Mouse (Mus musculus): ENCODE results near the gene Evl. TPM values are rescaled to one million over a fixed set of nuclear protein-coding genes. Genes with fewer than 3 reads are reported as not detected.

The Evl gene
- polyA plus RNA-seq, 1 experiment, result 71.5 TPM

DNA sequence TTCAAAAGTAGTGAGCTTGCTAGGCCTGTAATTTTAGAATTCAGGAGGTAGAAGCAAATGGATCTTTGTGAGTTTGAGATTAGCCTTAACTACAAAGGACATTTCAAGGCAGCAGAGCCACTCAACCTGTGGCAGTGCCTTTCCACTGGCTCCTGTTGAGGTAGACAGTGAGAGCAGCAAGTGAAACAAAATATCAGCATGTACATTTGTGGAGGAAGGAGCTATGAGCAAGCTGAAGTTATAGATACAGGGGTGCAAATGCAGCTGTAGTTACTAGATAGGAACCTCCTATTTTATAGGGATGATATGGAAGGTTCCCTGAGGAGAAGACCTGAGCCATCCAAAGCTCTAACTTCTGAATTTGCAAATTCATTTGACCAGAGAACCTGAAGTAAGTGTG lies 78.0 kb downstream of the Evl start:
- Histone ChIP-seq H3ac (ENCODE audit: control insufficient read depth, insufficient read length) (no peak overlapping the region), H3K36me3 (ENCODE audit: control insufficient read depth, insufficient read depth) (no peaks in the 10 kb centered on the region), H3K27me3 (ENCODE audit: control insufficient read depth, insufficient read depth, insufficient read length) (no peaks in the 10 kb centered on the region), H3K79me2 (ENCODE audit: control insufficient read depth, insufficient read depth) (peaks cover 9% of the 10 kb centered on the region), H3K4me3 (no peak overlapping the region), H3K4me2 (ENCODE audit: low read depth) (no peak overlapping the region)
- no peak for TF ChIP-seq REST (IDR thresholded peaks at IDR 0.05; ENCODE audit: insufficient read depth, insufficient read length)
- TF ChIP-seq MAX (IDR thresholded peaks at IDR 0.05; ENCODE audit: low read depth), result no peak
- no peak for TF ChIP-seq CEBPB (IDR thresholded peaks at IDR 0.05; ENCODE audit: insufficient read depth, poor library complexity, severe bottlenecking)
- no peak for TF ChIP-seq POLR2A (IDR thresholded peaks at IDR 0.05; ENCODE audit: insufficient read length, low read depth)
- no peak for TF ChIP-seq TCF3 (IDR thresholded peaks at IDR 0.05; ENCODE audit: insufficient read length, low read depth)
- TF ChIP-seq TCF12 (IDR thresholded peaks at IDR 0.05; ENCODE audit: insufficient read depth, poor library complexity, severe bottlenecking), result no peak
- no peak for TF ChIP-seq SRF (IDR thresholded peaks at IDR 0.05; ENCODE audit: control insufficient read depth, insufficient read length, low read depth)

DNA sequence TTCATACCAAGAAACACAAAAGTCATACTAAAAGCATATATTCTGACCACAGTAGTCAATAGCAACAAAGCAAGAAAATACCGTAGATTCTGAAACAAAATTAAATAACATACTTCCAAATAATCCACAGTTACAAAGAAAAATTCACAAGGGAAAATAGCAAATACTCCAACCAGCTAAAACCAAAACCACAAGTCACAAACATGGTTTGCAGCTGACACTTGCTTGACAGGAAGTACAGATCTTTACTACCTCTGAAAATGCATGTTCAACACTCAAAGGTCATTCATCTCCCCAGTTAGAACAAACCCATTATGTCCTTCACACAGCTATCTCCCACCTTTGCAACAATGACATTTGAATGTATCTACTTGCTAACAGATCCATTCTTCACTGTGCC lies 79.5 kb downstream of the Evl start:
- no peak overlapping the region for H3ac ChIP-seq (ENCODE audit: control insufficient read depth, insufficient read length)
- H3K36me3 ChIP-seq (ENCODE audit: control insufficient read depth, insufficient read depth), result no peaks in the 10 kb centered on the region
- H3K4me3 ChIP-seq, result no peak overlapping the region
- peaks cover 7% of the 10 kb centered on the region for H3K79me2 ChIP-seq (ENCODE audit: control insufficient read depth, insufficient read depth)
- TF ChIP-seq POLR2A (IDR thresholded peaks at IDR 0.05; ENCODE audit: insufficient read length, low read depth) (no peak), E2F4 (IDR thresholded peaks at IDR 0.05; ENCODE audit: insufficient read depth) (no peak), REST (IDR thresholded peaks at IDR 0.05; ENCODE audit: insufficient read depth, insufficient read length) (no peak), POLR2AphosphoS2 (IDR thresholded peaks at IDR 0.05; ENCODE audit: insufficient read length, low read depth) (no peak), MYOD1 (IDR thresholded peaks at IDR 0.05; ENCODE audit: control insufficient read depth in 1 of 3, insufficient read length in 2 of 3, low read depth in 2 of 3) (no peak), USF1 (IDR thresholded peaks at IDR 0.05; ENCODE audit: low read depth) (no peak), MAX (IDR thresholded peaks at IDR 0.05; ENCODE audit: low read depth) (no peak), TCF12 (IDR thresholded peaks at IDR 0.05; ENCODE audit: insufficient read depth, poor library complexity, severe bottlenecking) (no peak), CEBPB (IDR thresholded peaks at IDR 0.05; ENCODE audit: insufficient read depth, poor library complexity, severe bottlenecking) (no peak), TCF3 (IDR thresholded peaks at IDR 0.05; ENCODE audit: insufficient read length, low read depth) (no peak), MYOG (IDR thresholded peaks at IDR 0.05; ENCODE audit: control insufficient read depth in 1 of 3, insufficient read depth in 1 of 3, insufficient read length in 2 of 3, low read depth in 2 of 3) (no peak), SRF (IDR thresholded peaks at IDR 0.05; ENCODE audit: control insufficient read depth, insufficient read length, low read depth) (no peak)
- H3K27me3 ChIP-seq (ENCODE audit: control insufficient read depth, insufficient read depth, insufficient read length), result no peaks in the 10 kb centered on the region
- no peak overlapping the region for H3K4me2 ChIP-seq (ENCODE audit: low read depth)

DNA sequence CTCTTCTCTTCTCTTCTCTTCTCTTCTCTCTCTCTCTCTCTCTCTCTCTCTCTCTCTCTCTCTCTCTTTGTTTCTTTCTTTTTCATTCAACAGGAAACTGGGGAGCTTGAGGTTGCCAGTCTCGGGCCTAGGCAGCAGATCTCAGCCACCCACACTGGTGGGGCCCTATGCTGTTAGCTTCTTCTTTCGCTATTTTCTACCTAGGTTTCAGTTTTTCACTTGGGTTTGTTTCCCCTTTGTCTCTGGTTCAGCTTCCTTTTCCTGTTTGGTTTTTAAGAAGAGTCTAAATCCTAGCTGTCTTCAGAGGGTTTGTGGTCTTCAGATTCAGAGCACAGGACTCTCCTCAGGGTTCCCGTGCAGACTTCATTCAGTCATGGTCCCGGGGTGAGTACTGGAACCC lies 81.0 kb downstream of the Evl start:
- H3ac ChIP-seq (ENCODE audit: control insufficient read depth, insufficient read length), result no peak overlapping the region
- no peaks in the 10 kb centered on the region for H3K79me2 ChIP-seq (ENCODE audit: control insufficient read depth, insufficient read depth)
- no peak for TF ChIP-seq POLR2A (IDR thresholded peaks at IDR 0.05; ENCODE audit: insufficient read length, low read depth)
- TF ChIP-seq POLR2AphosphoS2 (IDR thresholded peaks at IDR 0.05; ENCODE audit: insufficient read length, low read depth), result no peak
- no peak for TF ChIP-seq TCF3 (IDR thresholded peaks at IDR 0.05; ENCODE audit: insufficient read length, low read depth)
- TF ChIP-seq MAX (IDR thresholded peaks at IDR 0.05; ENCODE audit: low read depth), result no peak
- TF ChIP-seq SRF (IDR thresholded peaks at IDR 0.05; ENCODE audit: control insufficient read depth, insufficient read length, low read depth), result no peak
- no peak for TF ChIP-seq E2F4 (IDR thresholded peaks at IDR 0.05; ENCODE audit: insufficient read depth)
- TF ChIP-seq REST (IDR thresholded peaks at IDR 0.05; ENCODE audit: insufficient read depth, insufficient read length), result no peak
- TF ChIP-seq TCF12 (IDR thresholded peaks at IDR 0.05; ENCODE audit: insufficient read depth, poor library complexity, severe bottlenecking), result no peak
- no peak for TF ChIP-seq MYOG (IDR thresholded peaks at IDR 0.05; ENCODE audit: control insufficient read depth in 1 of 3, insufficient read depth in 1 of 3, insufficient read length in 2 of 3, low read depth in 2 of 3)
- no peak for TF ChIP-seq CEBPB (IDR thresholded peaks at IDR 0.05; ENCODE audit: insufficient read depth, poor library complexity, severe bottlenecking)
- no peak for TF ChIP-seq MYOD1 (IDR thresholded peaks at IDR 0.05; ENCODE audit: control insufficient read depth in 1 of 3, insufficient read length in 2 of 3, low read depth in 2 of 3)
- TF ChIP-seq USF1 (IDR thresholded peaks at IDR 0.05; ENCODE audit: low read depth), result no peak
- H3K4me2 ChIP-seq (ENCODE audit: low read depth), result no peak overlapping the region
- H3K4me3 ChIP-seq, result no peak overlapping the region
- H3K36me3 ChIP-seq (ENCODE audit: control insufficient read depth, insufficient read depth), result no peaks in the 10 kb centered on the region
- no peaks in the 10 kb centered on the region for H3K27me3 ChIP-seq (ENCODE audit: control insufficient read depth, insufficient read depth, insufficient read length)

DNA sequence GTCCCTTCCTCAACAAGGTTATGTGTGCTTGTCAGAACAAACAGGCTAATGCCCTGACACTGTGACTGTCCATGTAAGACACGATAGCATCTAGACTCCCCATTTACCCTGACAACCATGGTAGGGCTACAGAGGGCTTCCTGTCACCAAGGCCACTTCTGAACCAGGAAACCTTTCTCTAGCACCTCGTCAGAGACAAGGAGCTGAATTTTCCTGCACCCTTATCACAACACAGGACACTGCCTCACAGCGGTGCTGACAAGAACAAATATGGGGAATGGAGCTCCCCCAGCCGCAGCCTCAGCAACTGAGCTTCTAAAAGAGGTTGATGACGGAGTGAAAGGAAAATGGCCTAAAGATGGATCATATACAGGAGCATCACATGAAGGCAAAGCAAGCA lies 82.9 kb downstream of the Evl start:
- no peak overlapping the region for H3K4me2 ChIP-seq (ENCODE audit: low read depth)
- H3K36me3 ChIP-seq (ENCODE audit: control insufficient read depth, insufficient read depth), result no peaks in the 10 kb centered on the region

More for the DNA sequence above, 82.9 kb downstream of the Evl start:
- Histone ChIP-seq H3K27me3 (ENCODE audit: control insufficient read depth, insufficient read depth, insufficient read length) (no peaks in the 10 kb centered on the region), H3K79me2 (ENCODE audit: control insufficient read depth, insufficient read depth) (no peaks in the 10 kb centered on the region), H3K4me3 (no peak overlapping the region), H3ac (ENCODE audit: control insufficient read depth, insufficient read length) (no peak overlapping the region)
- no peak for TF ChIP-seq TCF3 (IDR thresholded peaks at IDR 0.05; ENCODE audit: insufficient read length, low read depth)
- no peak for TF ChIP-seq POLR2A (IDR thresholded peaks at IDR 0.05; ENCODE audit: insufficient read length, low read depth)
- TF ChIP-seq E2F4 (IDR thresholded peaks at IDR 0.05; ENCODE audit: insufficient read depth), result no peak
- no peak for TF ChIP-seq CEBPB (IDR thresholded peaks at IDR 0.05; ENCODE audit: insufficient read depth, poor library complexity, severe bottlenecking)
- TF ChIP-seq MYOG (IDR thresholded peaks at IDR 0.05; ENCODE audit: control insufficient read depth in 1 of 3, insufficient read depth in 1 of 3, insufficient read length in 2 of 3, low read depth in 2 of 3), result no peak
- TF ChIP-seq MYOD1 (IDR thresholded peaks at IDR 0.05; ENCODE audit: control insufficient read depth in 1 of 3, insufficient read length in 2 of 3, low read depth in 2 of 3), result no peak
- TF ChIP-seq MAX (IDR thresholded peaks at IDR 0.05; ENCODE audit: low read depth), result no peak
- TF ChIP-seq REST (IDR thresholded peaks at IDR 0.05; ENCODE audit: insufficient read depth, insufficient read length), result no peak
- TF ChIP-seq USF1 (IDR thresholded peaks at IDR 0.05; ENCODE audit: low read depth), result no peak
- no peak for TF ChIP-seq SRF (IDR thresholded peaks at IDR 0.05; ENCODE audit: control insufficient read depth, insufficient read length, low read depth)
- TF ChIP-seq POLR2AphosphoS2 (IDR thresholded peaks at IDR 0.05; ENCODE audit: insufficient read length, low read depth), result no peak
- TF ChIP-seq TCF12 (IDR thresholded peaks at IDR 0.05; ENCODE audit: insufficient read depth, poor library complexity, severe bottlenecking), result no peak
